Comparison of ENCODE assay signal across 18 mouse cellular contexts in genomic region chr14:47233602-47234001, GRCm38 (mm10). TPM values are rescaled to one million over a fixed set of nuclear protein-coding genes. Genes with fewer than 3 reads are reported as not detected.
DNase-seq lines count a peak whose midpoint lies in the region; ATAC-seq and TF ChIP-seq lines count a peak whose summit lies in the region.
"Had no signal": no experiment of that assay in that cellular context is flagged by ENCODE, and none has a peak within 500 bp of the region (broad histone marks: within the 10 kb centered on the region; RNA-seq: fewer than 3 reads in every experiment).

No protein-coding gene starts in this region.

- H3K27me3 ChIP-seq in intestine, embryonic 14.5 days (replicated peaks; ENCODE audit: control insufficient read depth, insufficient read depth, low read length) = no peaks in the 10 kb centered on the region
- H3K27me3 ChIP-seq in intestine, embryonic 16.5 days (replicated peaks; ENCODE audit: control insufficient read depth, insufficient read depth, low read length) = no peaks in the 10 kb centered on the region
- no peaks in the 10 kb centered on the region for H3K27me3 ChIP-seq in liver, postnatal 0 days (ENCODE audit: insufficient read depth, low read length)
- H3K27me3 ChIP-seq in forebrain, embryonic 12.5 days = no peaks in the 10 kb centered on the region
- H3K27me3 ChIP-seq: forebrain, embryonic 13.5 days; limb, embryonic 15.5 days; neural tube, embryonic 13.5 days had no signal

- WGBS in intestine, embryonic 14.5 days = 80% methylated on average over 2 of the region's 2 CpGs
- 66% methylated on average over 2 of the region's 2 CpGs for WGBS in intestine, embryonic 16.5 days
- WGBS in liver, postnatal 0 days (ENCODE audit: insufficient replicate concordance) = 51% methylated on average over 2 of the region's 2 CpGs
- WGBS in forebrain, embryonic 12.5 days = 75% methylated on average over 2 of the region's 2 CpGs

- TF ChIP-seq EP300 in liver, postnatal 0 days (IDR thresholded peaks at IDR 0.05; ENCODE audit: low read depth) = no peak

- no peaks in the 10 kb centered on the region for H3K36me3 ChIP-seq in intestine, embryonic 14.5 days (ENCODE audit: control insufficient read depth, insufficient read depth, low read length)
- no peaks in the 10 kb centered on the region for H3K36me3 ChIP-seq in intestine, embryonic 16.5 days (ENCODE audit: control insufficient read depth, insufficient read depth, low read length)
- no peaks in the 10 kb centered on the region for H3K36me3 ChIP-seq in liver, postnatal 0 days (replicated peaks; ENCODE audit: insufficient read depth, low read length)
- no peaks in the 10 kb centered on the region for H3K36me3 ChIP-seq in forebrain, embryonic 12.5 days (replicated peaks)
- H3K36me3 ChIP-seq: hindbrain, embryonic 10.5 days; limb, embryonic 15.5 days; neural tube, embryonic 13.5 days had no signal

- H3K4me1 ChIP-seq in intestine, embryonic 14.5 days (replicated peaks; ENCODE audit: control insufficient read depth, insufficient read depth, low read length) = no peaks in the 10 kb centered on the region
- H3K4me1 ChIP-seq in intestine, embryonic 16.5 days (ENCODE audit: control insufficient read depth, insufficient read depth, low read length) = no peaks in the 10 kb centered on the region
- H3K4me1 ChIP-seq in liver, postnatal 0 days (ENCODE audit: insufficient read depth) = peaks cover 6% of the 10 kb centered on the region; the same call in 1 of the 2 replicates
- H3K4me1 ChIP-seq in forebrain, embryonic 12.5 days = no peaks in the 10 kb centered on the region
- H3K4me1 ChIP-seq: forebrain, embryonic 13.5 days; hindbrain, embryonic 10.5 days; limb, embryonic 15.5 days; neural tube, embryonic 13.5 days had no signal

- no peak overlapping the region for H3K9ac ChIP-seq in intestine, embryonic 14.5 days (ENCODE audit: low read length)
- H3K9ac ChIP-seq in intestine, embryonic 16.5 days (ENCODE audit: low read depth, low read length) = no peak overlapping the region
- H3K9ac ChIP-seq in liver, postnatal 0 days (replicated peaks) = no peak overlapping the region
- no peak overlapping the region for H3K9ac ChIP-seq in forebrain, embryonic 12.5 days
- H3K9ac ChIP-seq: forebrain, embryonic 13.5 days; limb, embryonic 15.5 days; neural tube, embryonic 13.5 days had no signal

- H3K27ac ChIP-seq in intestine, embryonic 14.5 days (ENCODE audit: low read depth) = no peak overlapping the region
- no peak overlapping the region for H3K27ac ChIP-seq in intestine, embryonic 16.5 days (ENCODE audit: low read length)
- peak overlapping the region; percentile 44; the same call in 1 of the 2 replicates for H3K27ac ChIP-seq in liver, postnatal 0 days (ENCODE audit: low read depth)
- no peak overlapping the region for H3K27ac ChIP-seq in forebrain, embryonic 12.5 days
- H3K27ac ChIP-seq: forebrain, embryonic 13.5 days; hindbrain, embryonic 10.5 days; limb, embryonic 15.5 days; neural tube, embryonic 13.5 days had no signal

- no peak for TF ChIP-seq CTCF in liver, postnatal 0 days (IDR thresholded peaks at IDR 0.05; ENCODE audit: low read depth)

- no peak for ATAC-seq in intestine, embryonic 14.5 days (replicated peaks; ENCODE audit: low FRiP score, low TSS enrichment, low read depth)
- ATAC-seq in intestine, embryonic 16.5 days = no peak
- peak; percentile 90 for ATAC-seq in erythroid progenitor cell, adult 5-6 weeks (replicated peaks; ENCODE audit: low FRiP score, poor library complexity, severe bottlenecking)
- peak; percentile 95 for ATAC-seq in liver, postnatal 0 days
- ATAC-seq in forebrain, embryonic 12.5 days (ENCODE audit: low FRiP score) = no peak
- ATAC-seq: CD4-positive, CD25-positive, alpha-beta regulatory T cell, adult 4 months; forebrain, embryonic 13.5 days had no signal

- H3K9me3 ChIP-seq in intestine, embryonic 14.5 days (ENCODE audit: control insufficient read depth, low read length) = peaks cover 2% of the 10 kb centered on the region; the same call in 1 of the 2 replicates
- peaks cover 7% of the 10 kb centered on the region; the same call in 1 of the 2 replicates for H3K9me3 ChIP-seq in intestine, embryonic 16.5 days (ENCODE audit: control insufficient read depth, low read length)
- peaks cover 3% of the 10 kb centered on the region; the same call in 1 of the 2 replicates for H3K9me3 ChIP-seq in liver, postnatal 0 days (ENCODE audit: low read length)
- peaks cover 6% of the 10 kb centered on the region; the same call in 1 of the 2 replicates for H3K9me3 ChIP-seq in forebrain, embryonic 12.5 days
- H3K9me3 ChIP-seq: forebrain, embryonic 13.5 days; limb, embryonic 15.5 days had no signal

- no peak overlapping the region for H3K4me2 ChIP-seq in intestine, embryonic 14.5 days (ENCODE audit: low read length)
- H3K4me2 ChIP-seq in intestine, embryonic 16.5 days (ENCODE audit: low read depth, low read length) = no peak overlapping the region
- H3K4me2 ChIP-seq in liver, postnatal 0 days (ENCODE audit: low read depth, low read length) = 0 out of 2 replicates have a peak overlapping the region, but pooled peaks have one; percentile 3
- no peak overlapping the region for H3K4me2 ChIP-seq in forebrain, embryonic 12.5 days
- H3K4me2 ChIP-seq: forebrain, embryonic 13.5 days; limb, embryonic 15.5 days; neural tube, embryonic 13.5 days had no signal

- no peak overlapping the region for H3K4me3 ChIP-seq in intestine, embryonic 14.5 days (ENCODE audit: low read depth, low read length)
- no peak overlapping the region for H3K4me3 ChIP-seq in intestine, embryonic 16.5 days (ENCODE audit: low read length)
- no peak overlapping the region for H3K4me3 ChIP-seq in liver, postnatal 0 days (ENCODE audit: low read depth, low read length)
- no peak overlapping the region for H3K4me3 ChIP-seq in forebrain, embryonic 12.5 days (replicated peaks)
- H3K4me3 ChIP-seq: forebrain, embryonic 13.5 days; hindbrain, embryonic 10.5 days; limb, embryonic 15.5 days; neural tube, embryonic 13.5 days had no signal

- peak; percentile 21 for DNase-seq in intestine, embryonic 14.5 days (ENCODE audit: low spot score)
- peak; percentile 51 for DNase-seq in c-Kit-negative CD71-positive TER-119-positive erythroid progenitor cells, embryonic 14.5 days (ENCODE audit: low read depth, low spot score)
- DNase-seq in liver, postnatal 0 days = no peak
- no peak for DNase-seq in B cell, adult 2 months
- no peak for DNase-seq in cerebellum, postnatal 36 days
- DNase-seq: adrenal gland, adult 8-10 months; cerebellum, adult 2 months; kidney, postnatal 4 days; lung, postnatal 14 days; thymus, postnatal 4 days had no signal

RNA-seq across cellular contexts. Expression of gene Wdhd1, which starts 43.1 kb away (rescaled TPM):
- polyA plus RNA-seq in intestine, embryonic 14.5 days (2014; fragmentation: Nextera tagmentation; extraction: Ambion mirVana) = 34.8 and 39.9 TPM in 2 replicates
- polyA plus RNA-seq in intestine, embryonic 16.5 days (2015; fragmentation: Nextera tagmentation; extraction: Ambion mirVana) = 19.1 and 20.8 TPM in 2 replicates
- 156 and 202 TPM in 2 replicates for total RNA-seq in erythroid progenitor cell, adult 5-6 weeks (2015; ENCODE audit: low replicate concordance)
- 329 and 332 TPM in 2 replicates for total RNA-seq in erythroid progenitor cell, adult 5-6 weeks (2017; ENCODE audit: low replicate concordance)
- 10.1 and 13.7 TPM in 2 replicates for polyA plus RNA-seq in liver, postnatal 0 days (2015; fragmentation: Nextera tagmentation; extraction: Ambion mirVana)
- 46.5 and 50.3 TPM in 2 replicates for polyA plus RNA-seq in forebrain, embryonic 12.5 days (2016; fragmentation: Nextera tagmentation; extraction: Ambion mirVana)

RNA-seq across cellular contexts. Expression of gene Socs4, which starts 43.1 kb away (rescaled TPM):
- polyA plus RNA-seq in intestine, embryonic 14.5 days (2014; fragmentation: Nextera tagmentation; extraction: Ambion mirVana) = 4.0 and 4.5 TPM in 2 replicates
- 2.9 and 3.5 TPM in 2 replicates for polyA plus RNA-seq in intestine, embryonic 16.5 days (2015; fragmentation: Nextera tagmentation; extraction: Ambion mirVana)
- total RNA-seq in erythroid progenitor cell, adult 5-6 weeks (2015; ENCODE audit: low replicate concordance) = 43.2 and 66.7 TPM in 2 replicates
- total RNA-seq in erythroid progenitor cell, adult 5-6 weeks (2017; ENCODE audit: low replicate concordance) = 44.1 and 47.9 TPM in 2 replicates
- 1.7 and 1.9 TPM in 2 replicates for polyA plus RNA-seq in liver, postnatal 0 days (2015; fragmentation: Nextera tagmentation; extraction: Ambion mirVana)
- polyA plus RNA-seq in forebrain, embryonic 12.5 days (2016; fragmentation: Nextera tagmentation; extraction: Ambion mirVana) = 4.5 TPM in 2 replicates

RNA-seq across cellular contexts. Expression of gene Gch1, which starts 44.4 kb away (rescaled TPM):
- 3.0 and 4.4 TPM in 2 replicates for polyA plus RNA-seq in intestine, embryonic 14.5 days (2014; fragmentation: Nextera tagmentation; extraction: Ambion mirVana)
- 11.1 and 13.3 TPM in 2 replicates for polyA plus RNA-seq in intestine, embryonic 16.5 days (2015; fragmentation: Nextera tagmentation; extraction: Ambion mirVana)
- total RNA-seq in erythroid progenitor cell, adult 5-6 weeks (2015; ENCODE audit: low replicate concordance) = 195 and 197 TPM in 2 replicates
- total RNA-seq in erythroid progenitor cell, adult 5-6 weeks (2017; ENCODE audit: low replicate concordance) = 146 and 154 TPM in 2 replicates
- polyA plus RNA-seq in liver, postnatal 0 days (2015; fragmentation: Nextera tagmentation; extraction: Ambion mirVana) = 29.6 and 38.3 TPM in 2 replicates
- 1.4 and 1.6 TPM in 2 replicates for polyA plus RNA-seq in forebrain, embryonic 12.5 days (2016; fragmentation: Nextera tagmentation; extraction: Ambion mirVana)

Comparison
In these comparisons a context has a peak if more than half of its experiments do, and no peak if none do; other contexts are left out.
1. ATAC-seq: peak in erythroid progenitor cell, adult 5-6 weeks (single experiment) and liver, postnatal 0 days (single experiment); none in intestine, embryonic 14.5 days (single experiment), intestine, embryonic 16.5 days (single experiment) and forebrain, embryonic 12.5 days (single experiment).
2. DNase-seq: peak in intestine, embryonic 14.5 days (single experiment) and c-Kit-negative CD71-positive TER-119-positive erythroid progenitor cells, embryonic 14.5 days (single experiment); none in liver, postnatal 0 days (single experiment), B cell, adult 2 months (0 of 2) and cerebellum, postnatal 36 days (0 of 2).